Mouse (Mus musculus): ENCODE data around the gene H3f3a. TPM values are rescaled to one million over a fixed set of nuclear protein-coding genes. Genes with fewer than 3 reads are reported as not detected.

H3f3a gene
- 3,132 and 3,199 TPM in 2 replicates for polyA plus RNA-seq (2015; fragmentation: Nextera tagmentation; extraction: Ambion mirVana)

- 1% methylated on average over 63 of the region's 69 CpGs for WGBS
- Histone ChIP-seq H3K36me3 (peaks cover 15% of the 10 kb centered on the region), H3K4me3 (peak within 1 kb of the TSS; percentile 97), H3K9me3 (no peaks in the 10 kb centered on the region), H3K4me1 (peaks cover 34% of the 10 kb centered on the region), H3K4me2 (replicated peaks) (peak within 1 kb of the TSS; percentile 72), H3K27ac (peak within 1 kb of the TSS; percentile 100), H3K9ac (peak within 1 kb of the TSS; percentile 100), H3K27me3 (no peaks in the 10 kb centered on the region)
- ATAC-seq (ENCODE audit: low FRiP score, low read depth) = peak; percentile 69
These were observed at the start of gene H3f3a for GRCm38 (mm10) chr1:180813885-180814740. Gene H3f3a (minus strand): TSS chr1:180813943.

GRCm38 (mm10) chr1:180860030-180860429 lies 46.3 kb upstream of the H3f3a start:
- H3K4me1 ChIP-seq = no peaks in the 10 kb centered on the region
- no peak overlapping the region for H3K4me3 ChIP-seq
- WGBS = 85% methylated on average over 6 of the region's 6 CpGs
- no peak for ATAC-seq (ENCODE audit: low FRiP score, low read depth)
- H3K27ac ChIP-seq = no peak overlapping the region
- no peak overlapping the region for H3K4me2 ChIP-seq (replicated peaks)
- H3K9ac ChIP-seq = no peak overlapping the region
- H3K9me3 ChIP-seq = no peaks in the 10 kb centered on the region
- peaks cover 96% of the 10 kb centered on the region for H3K36me3 ChIP-seq
- no peaks in the 10 kb centered on the region for H3K27me3 ChIP-seq

- no peak for ATAC-seq (ENCODE audit: low FRiP score, low read depth)
- no peak overlapping the region for H3K9ac ChIP-seq
- peaks cover 87% of the 10 kb centered on the region for H3K36me3 ChIP-seq
These were observed 45.0 kb upstream of the H3f3a start for GRCm38 (mm10) chr1:180858763-180859162.

GRCm38 (mm10) chr1:180850316-180851270 lies 36.9 kb upstream of the H3f3a start, which contains the start of gene Sde2:
Gene Sde2 (plus strand): TSS chr1:180851127.
- Histone ChIP-seq H3K4me2 (replicated peaks) (peak within 1 kb of the TSS; percentile 80), H3K9me3 (no peaks in the 10 kb centered on the region), H3K27me3 (no peaks in the 10 kb centered on the region), H3K4me1 (peaks cover 41% of the 10 kb centered on the region), H3K9ac (peak within 1 kb of the TSS; percentile 88), H3K4me3 (peak within 1 kb of the TSS; percentile 83), H3K27ac (peak within 1 kb of the TSS; percentile 99), H3K36me3 (peaks cover 9% of the 10 kb centered on the region)
- under 1% methylated on average over 77 of the region's 77 CpGs for WGBS
- peak; percentile 98 for ATAC-seq (ENCODE audit: low FRiP score, low read depth)

More at GRCm38 (mm10) chr1:180858763-180859162, 45.0 kb upstream of the H3f3a start:
- Histone ChIP-seq H3K27ac (no peak overlapping the region), H3K27me3 (no peaks in the 10 kb centered on the region), H3K4me1 (no peaks in the 10 kb centered on the region), H3K4me2 (replicated peaks) (no peak overlapping the region), H3K9me3 (no peaks in the 10 kb centered on the region), H3K4me3 (no peak overlapping the region)

DNA sequence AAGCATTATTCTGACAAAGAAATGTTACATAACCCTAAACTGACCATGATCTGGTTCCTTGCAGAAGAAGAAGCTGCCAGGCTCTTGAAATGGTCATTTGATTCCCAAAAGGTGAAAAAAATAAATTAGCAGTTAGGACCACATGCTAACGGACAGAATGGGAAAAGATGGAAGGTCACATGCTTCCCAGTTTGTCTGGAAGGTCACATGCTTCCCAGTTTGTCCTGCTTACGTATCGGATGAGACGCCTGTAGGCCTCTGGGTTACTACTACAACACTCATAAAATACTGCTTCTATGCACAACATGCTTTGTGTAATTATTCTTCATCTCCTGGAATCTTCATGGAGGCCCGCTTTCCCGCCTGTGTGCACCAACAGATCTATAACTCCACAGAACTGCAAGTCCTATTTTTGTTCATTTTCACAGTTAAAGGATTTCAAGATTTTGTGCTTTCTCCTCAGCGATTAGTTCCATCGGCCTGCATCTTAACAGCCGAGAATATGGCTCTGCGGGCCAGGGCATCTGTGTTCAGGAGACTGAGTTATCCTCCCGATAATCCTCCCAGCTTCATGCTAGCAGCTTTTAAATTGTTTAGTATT lies 36.1 kb upstream of the H3f3a start:
- Histone ChIP-seq H3K4me3 (peak overlapping the region; percentile 83), H3K4me1 (peaks cover 41% of the 10 kb centered on the region), H3K27me3 (no peaks in the 10 kb centered on the region), H3K27ac (peak overlapping the region; percentile 99), H3K9me3 (no peaks in the 10 kb centered on the region), H3K36me3 (peaks cover 1% of the 10 kb centered on the region), H3K4me2 (replicated peaks) (peak overlapping the region; percentile 76), H3K9ac (peak overlapping the region; percentile 74)
- WGBS = 20% methylated on average over 11 of the region's 11 CpGs
- ATAC-seq (ENCODE audit: low FRiP score, low read depth) = no peak

DNA sequence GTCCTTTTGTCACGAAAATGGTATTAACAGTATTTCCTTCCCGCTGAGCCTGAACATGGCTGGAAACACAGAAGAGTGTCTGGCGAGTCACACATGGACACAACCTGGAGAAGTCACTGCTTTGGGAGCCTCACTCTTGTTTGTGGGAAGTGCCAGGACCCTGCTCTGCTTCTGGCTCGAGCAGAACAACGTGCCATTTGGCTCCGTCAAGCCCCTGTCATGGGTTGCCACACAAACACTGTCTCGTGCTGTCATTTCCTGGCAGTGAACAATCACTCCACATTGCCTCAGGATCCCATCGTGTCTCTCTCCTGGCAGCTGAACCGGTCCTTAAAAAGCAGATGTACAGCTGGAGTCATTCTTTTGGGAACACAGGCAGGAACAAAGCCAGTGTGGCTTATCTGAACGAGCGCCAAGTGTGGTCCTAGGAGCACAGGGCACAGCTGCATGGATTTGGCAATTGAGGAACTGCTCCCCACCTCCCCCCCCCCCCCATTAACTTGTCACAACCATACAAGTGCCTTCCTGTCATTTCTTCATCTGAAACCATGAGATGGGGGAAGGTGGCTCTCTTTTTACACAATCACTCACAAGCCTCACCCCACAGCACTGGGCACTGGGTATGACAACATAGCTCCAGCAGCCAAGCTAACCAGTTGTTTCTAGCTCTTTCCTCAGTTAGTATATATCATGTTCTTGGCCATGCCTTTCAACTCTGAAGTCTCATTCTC lies 34.9 kb upstream of the H3f3a start:
- H3K4me2 ChIP-seq (replicated peaks) = peak overlapping the region; percentile 68
- H3K27me3 ChIP-seq = no peaks in the 10 kb centered on the region
- H3K27ac ChIP-seq = peak overlapping the region; percentile 90
- no peaks in the 10 kb centered on the region for H3K9me3 ChIP-seq
- no peak for ATAC-seq (ENCODE audit: low FRiP score, low read depth)
- 22% methylated on average over 11 of the region's 11 CpGs for WGBS
- peak overlapping the region; percentile 54 for H3K9ac ChIP-seq
- H3K4me3 ChIP-seq = peak overlapping the region; percentile 35
- H3K36me3 ChIP-seq = no peaks in the 10 kb centered on the region
- peaks cover 41% of the 10 kb centered on the region for H3K4me1 ChIP-seq

- H3K4me3 ChIP-seq = peak overlapping the region; percentile 35
- H3K36me3 ChIP-seq = no peaks in the 10 kb centered on the region
- WGBS = 1% methylated on average over 9 of the region's 9 CpGs
- peak overlapping the region; percentile 54 for H3K9ac ChIP-seq
- H3K27ac ChIP-seq = peak overlapping the region; percentile 90
- H3K27me3 ChIP-seq = no peaks in the 10 kb centered on the region
- peak overlapping the region; percentile 68 for H3K4me2 ChIP-seq (replicated peaks)
- no peaks in the 10 kb centered on the region for H3K9me3 ChIP-seq
- ATAC-seq (ENCODE audit: low FRiP score, low read depth) = peak; percentile 57
- H3K4me1 ChIP-seq = peaks cover 41% of the 10 kb centered on the region
These were observed 34.4 kb upstream of the H3f3a start for GRCm38 (mm10) chr1:180848114-180848510.

DNA sequence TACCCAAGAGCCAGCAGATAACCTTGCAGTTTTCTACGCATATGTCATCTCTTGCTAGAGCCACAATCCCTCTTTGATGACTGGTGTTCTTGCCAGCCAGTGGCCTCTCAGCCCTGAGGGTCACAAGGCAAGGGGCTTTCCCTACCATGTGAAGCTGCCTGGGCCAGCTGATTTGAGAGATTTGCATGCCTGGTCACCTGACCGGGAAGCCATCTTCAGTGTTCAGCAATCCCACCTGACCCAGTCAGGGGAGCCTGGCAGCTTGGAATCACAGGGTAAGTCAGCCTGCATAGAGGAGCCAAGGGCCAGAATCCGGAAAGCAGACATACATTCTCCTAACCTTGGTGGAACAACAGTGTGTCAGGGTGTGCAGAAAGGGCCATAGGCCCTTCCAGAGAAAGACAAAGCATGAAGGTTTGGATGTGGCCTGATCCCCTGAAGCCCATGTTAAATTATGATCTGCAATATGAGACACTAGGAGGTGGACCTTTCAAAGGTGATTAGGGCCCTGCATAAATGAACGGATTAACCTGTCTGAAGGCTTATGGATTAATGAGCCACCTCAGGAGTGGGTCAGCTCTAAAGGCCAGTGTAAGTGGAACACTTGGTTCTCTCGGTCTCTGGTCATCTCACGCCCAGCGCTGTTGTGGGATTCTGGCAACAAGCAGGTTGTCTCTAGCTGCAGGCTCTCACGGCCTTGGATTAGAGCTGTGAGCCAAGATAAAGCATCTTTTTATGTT lies 28.0 kb upstream of the H3f3a start:
- Histone ChIP-seq H3K9me3 (no peaks in the 10 kb centered on the region), H3K4me1 (no peaks in the 10 kb centered on the region), H3K4me3 (no peak overlapping the region), H3K4me2 (replicated peaks) (no peak overlapping the region), H3K9ac (no peak overlapping the region), H3K36me3 (no peaks in the 10 kb centered on the region), H3K27ac (no peak overlapping the region), H3K27me3 (no peaks in the 10 kb centered on the region)
- 84% methylated on average over 8 of the region's 8 CpGs for WGBS
- ATAC-seq (ENCODE audit: low FRiP score, low read depth) = no peak

GRCm38 (mm10) chr1:180839201-180839910 lies 25.6 kb upstream of the H3f3a start:
- Histone ChIP-seq H3K4me3 (no peak overlapping the region), H3K4me2 (replicated peaks) (no peak overlapping the region), H3K27ac (no peak overlapping the region), H3K36me3 (no peaks in the 10 kb centered on the region), H3K27me3 (no peaks in the 10 kb centered on the region), H3K9me3 (no peaks in the 10 kb centered on the region), H3K9ac (no peak overlapping the region), H3K4me1 (no peaks in the 10 kb centered on the region)
- ATAC-seq (ENCODE audit: low FRiP score, low read depth) = no peak
- WGBS = 75% methylated on average over 8 of the region's 8 CpGs

- no peaks in the 10 kb centered on the region for H3K27me3 ChIP-seq
- 15% methylated on average over 6 of the region's 6 CpGs for WGBS
These were observed 24.3 kb upstream of the H3f3a start for GRCm38 (mm10) chr1:180838014-180838413.

More at GRCm38 (mm10) chr1:180838014-180838413, 24.3 kb upstream of the H3f3a start:
- no peak overlapping the region for H3K9ac ChIP-seq
- no peaks in the 10 kb centered on the region for H3K4me1 ChIP-seq
- no peak overlapping the region for H3K4me2 ChIP-seq (replicated peaks)
- ATAC-seq (ENCODE audit: low FRiP score, low read depth) = no peak
- no peak overlapping the region for H3K27ac ChIP-seq
- no peaks in the 10 kb centered on the region for H3K36me3 ChIP-seq
- no peak overlapping the region for H3K4me3 ChIP-seq
- H3K9me3 ChIP-seq = no peaks in the 10 kb centered on the region
